Mouse (Mus musculus) hindbrain, embryonic 11.5 days (tissue): Measurements from ENCODE around the gene Traf1. TPM values are rescaled to one million over a fixed set of nuclear protein-coding genes. Genes with fewer than 3 reads are reported as not detected.

Source experiments
- ATAC-seq: fragments of 200-750 bp; cut with Nextera tagmentation; 2 replicates; pipeline ENCODE4 v1.8.0; 2017; ENCODE audit warnings: mild to moderate bottlenecking, moderate TSS enrichment, moderate library complexity; ENCODE audit not compliant: low FRiP score
- DNase-seq: peaks from one replicate; pipeline ENCODE4 v3.0.0-alpha.2; 2015; ENCODE audit warnings: low spot score
- H3K27ac ChIP-seq: fragments of 300-500 bp; sonication (generic); 2 replicates; pipeline ENCODE4 v1.5.1; 2014; ENCODE audit warnings: mild to moderate bottlenecking, low read depth, low read length
- H3K27me3 ChIP-seq: fragments of 300-500 bp; sonication (generic); 2 replicates; pipeline ENCODE4 v1.6.1; 2014; ENCODE audit warnings: mild to moderate bottlenecking, low read length, moderate library complexity, mixed read lengths; ENCODE audit not compliant: control insufficient read depth, insufficient read depth
- H3K36me3 ChIP-seq: fragments of 300-500 bp; sonication (generic); 2 replicates; pipeline ENCODE4 v1.6.1; 2014; ENCODE audit warnings: mild to moderate bottlenecking, low read length, moderate library complexity, mixed read lengths; ENCODE audit not compliant: control insufficient read depth, insufficient read depth
- H3K4me1 ChIP-seq: fragments of 300-500 bp; sonication (generic); replicated peaks from 2 replicates; pipeline ENCODE4 v1.6.1; 2014; ENCODE audit warnings: low read length, mixed read lengths; ENCODE audit not compliant: control insufficient read depth, insufficient read depth
- H3K4me2 ChIP-seq: fragments of 300-500 bp; sonication (generic); replicated peaks from 2 replicates; pipeline ENCODE4 v1.6.1; 2014; ENCODE audit warnings: mild to moderate bottlenecking, low read depth, low read length
- H3K4me3 ChIP-seq: fragments of 300-500 bp; sonication (generic); 2 replicates; pipeline ENCODE4 v1.5.1; 2014; ENCODE audit warnings: low read depth, low read length
- H3K9ac ChIP-seq: fragments of 300-500 bp; sonication (generic); 2 replicates; pipeline ENCODE4 v1.6.1; 2014; ENCODE audit warnings: low read depth, low read length
- H3K9me3 ChIP-seq: fragments of 300-500 bp; sonication (generic); 2 replicates; pipeline ENCODE4 v1.6.1; 2016; ENCODE audit warnings: low read length; ENCODE audit not compliant: control insufficient read depth
- WGBS: fragments of 180-500 bp; shearing (Covaris S2); extraction: QIAGEN DNeasy Blood & Tissue Kit; methylation state at CpG from one replicate; pipeline ENCODE4 v1.1.7; 2014; 5-methylcytosine and 5-hydroxymethylcytosine counted together
- polyA plus RNA-seq: library from polyadenylated mRNA; unstranded; fragments of >200 nt; fragmentation: Nextera tagmentation; extraction: Ambion mirVana; gene quantifications from 2 replicates; pipeline ENCODE4 v1.2.1, GENCODE M21; 2014

Gene Traf1
- polyA plus RNA-seq, 1 experiment from 2014 or later = 0.28 TPM

GRCm38 (mm10) chr2:34896821-34897460 is 64.6 kb downstream of the Traf1 start:
- Histone ChIP-seq H3K9me3 (no peaks in the 10 kb centered on the region), H3K27ac (no peak overlapping the region), H3K4me1 (no peaks in the 10 kb centered on the region), H3K4me3 (no peak overlapping the region), H3K27me3 (no peaks in the 10 kb centered on the region), H3K4me2 (no peak overlapping the region), H3K36me3 (no peaks in the 10 kb centered on the region), H3K9ac (no peak overlapping the region)
- WGBS = 86% methylated on average over 17 of the region's 17 CpGs
- ATAC-seq (no peak), DNase-seq (no peak)

DNA sequence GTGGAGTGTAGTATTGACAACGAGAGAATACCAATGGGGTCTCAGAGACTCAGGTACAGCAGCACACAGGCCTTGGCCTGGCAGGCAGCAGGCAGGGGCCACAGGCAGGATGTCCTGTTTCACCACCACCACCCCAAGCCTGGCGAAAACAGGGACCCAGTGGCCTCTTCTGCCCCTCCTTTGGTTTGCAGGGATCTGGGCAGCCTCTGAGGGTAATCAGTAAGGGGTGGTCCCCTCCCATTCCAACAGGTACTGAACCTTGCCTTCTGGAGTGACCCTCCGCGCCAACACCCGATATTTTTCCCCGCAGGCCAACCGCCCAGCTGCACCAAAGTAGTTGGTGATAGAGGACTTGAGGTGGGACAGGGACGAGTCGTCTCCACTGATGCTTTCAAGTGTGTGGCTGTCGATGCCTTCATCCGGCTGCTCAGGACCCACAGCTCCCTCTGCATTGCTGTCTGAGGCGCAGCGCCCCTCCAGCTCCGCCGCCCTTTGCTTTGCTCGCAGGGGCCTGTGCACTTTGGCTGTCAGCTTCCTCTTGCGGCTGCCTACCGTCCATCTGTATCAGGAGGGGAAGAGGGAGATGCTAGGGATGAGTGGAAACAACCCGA is 66.0 kb downstream of the Traf1 start:
- no peak for DNase-seq
- ATAC-seq = no peak
- Histone ChIP-seq H3K9ac (no peak overlapping the region), H3K27ac (no peak overlapping the region), H3K4me1 (no peaks in the 10 kb centered on the region), H3K36me3 (no peaks in the 10 kb centered on the region), H3K9me3 (no peaks in the 10 kb centered on the region), H3K4me2 (no peak overlapping the region), H3K4me3 (no peak overlapping the region), H3K27me3 (no peaks in the 10 kb centered on the region)
- WGBS = 78% methylated on average over 19 of the region's 19 CpGs

DNA sequence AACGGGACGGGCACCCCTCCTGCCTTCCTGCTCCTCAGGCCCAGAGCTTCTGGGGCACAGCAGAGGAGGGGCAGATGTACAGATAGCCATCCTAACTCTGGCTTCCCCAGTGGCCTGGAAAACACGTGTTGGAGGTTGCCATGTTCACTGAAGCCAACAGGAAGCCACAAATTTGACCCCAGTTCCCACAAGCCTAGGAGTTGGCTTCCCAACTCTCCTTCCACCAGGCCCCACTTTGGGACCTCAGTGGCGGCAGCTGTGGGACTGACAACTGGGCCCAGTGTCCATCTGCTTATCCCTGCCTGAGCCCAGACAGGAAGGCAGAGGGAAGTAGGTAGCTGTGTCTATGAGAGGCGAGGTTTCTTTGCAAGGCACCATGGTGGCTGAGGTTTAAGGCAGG is 67.6 kb downstream of the Traf1 start:
- Histone ChIP-seq H3K9me3 (no peaks in the 10 kb centered on the region), H3K4me3 (no peak overlapping the region), H3K27me3 (no peaks in the 10 kb centered on the region), H3K4me2 (no peak overlapping the region), H3K27ac (no peak overlapping the region), H3K9ac (no peak overlapping the region), H3K4me1 (no peaks in the 10 kb centered on the region), H3K36me3 (no peaks in the 10 kb centered on the region)
- DNase-seq (no peak), ATAC-seq (no peak)
- 74% methylated on average over 5 of the region's 5 CpGs for WGBS

Other genes starting within 250 kb of the Traf1 start
- 94.0 and 108 TPM in 2 replicates for gene Gapvd1, start 206.5 kb downstream of the Traf1 start, polyA plus RNA-seq
- gene Hspa5, start 189.8 kb downstream of the Traf1 start, polyA plus RNA-seq = 838 and 881 TPM in 2 replicates
- 33.2 and 36.0 TPM in 2 replicates for gene Rabepk, start 161.9 kb downstream of the Traf1 start, polyA plus RNA-seq
- gene Fbxw2, start 135.5 kb downstream of the Traf1 start, polyA plus RNA-seq = 63.5 and 65.6 TPM in 2 replicates
- gene Gm34653, start 128.8 kb downstream of the Traf1 start, polyA plus RNA-seq = 0.11 TPM in 1 of 2 replicates, not detected in the other
- not detected in 2 replicates for gene Cutal, start 87.4 kb downstream of the Traf1 start, polyA plus RNA-seq
- gene Psmd5, start 86.8 kb downstream of the Traf1 start, polyA plus RNA-seq = 118 TPM in 2 replicates
- gene Phf19, start 47.7 kb downstream of the Traf1 start, polyA plus RNA-seq = 1.7 and 2.3 TPM in 2 replicates
- 0.18 and 0.60 TPM in 2 replicates for gene Hc, start 99.7 kb upstream of the Traf1 start, polyA plus RNA-seq
- gene AI182371, start 139.8 kb upstream of the Traf1 start, polyA plus RNA-seq = not detected in 2 replicates
- 33.0 and 38.6 TPM in 2 replicates for gene Cntrl, start 147.7 kb upstream of the Traf1 start, polyA plus RNA-seq
- gene Rab14, start 239.3 kb upstream of the Traf1 start, polyA plus RNA-seq = 297 and 327 TPM in 2 replicates